Mouse (Mus musculus) heart, embryonic 14.5 days (tissue): ENCODE data around the gene Hdac10. TPM values are rescaled to one million over a fixed set of nuclear protein-coding genes. Genes with fewer than 3 reads are reported as not detected.

ENCODE experiments used
- ATAC-seq: fragments of 200-750 bp; cut with Nextera tagmentation; 2 replicates; pipeline ENCODE4 v1.8.0; 2017; ENCODE audit warnings: low read depth, moderate TSS enrichment; ENCODE audit not compliant: insufficient number of reproducible peaks, insufficient read depth, low FRiP score
- H3K27ac ChIP-seq, 2 experiments: fragments of 200-500 bp in 1 of 2; fragments of 300-500 bp in 1 of 2; sonication (generic) in 1 of 2; replicated peaks in 1 of 2; 2 replicates each; pipeline ENCODE4 v1.5.1; 2012 to 2014; ENCODE audit warnings: low read depth in 2 of 2, low read length in 2 of 2, control low read depth in 1 of 2, mild to moderate bottlenecking in 1 of 2, mixed read lengths in 1 of 2; ENCODE audit not compliant: control insufficient read depth in 1 of 2, insufficient read depth in 1 of 2
- H3K27me3 ChIP-seq: fragments of 300-500 bp; sonication (generic); 2 replicates; pipeline ENCODE4 v1.6.1; 2014; ENCODE audit warnings: mild to moderate bottlenecking, low read length, control low read depth; ENCODE audit not compliant: control insufficient read depth, insufficient read depth
- H3K36me3 ChIP-seq: fragments of 300-500 bp; sonication (generic); 2 replicates; pipeline ENCODE4 v1.6.1; 2014; ENCODE audit warnings: mild to moderate bottlenecking, control low read depth, low read length, mixed read lengths; ENCODE audit not compliant: control insufficient read depth, insufficient read depth
- H3K4me1 ChIP-seq, 2 experiments: fragments of 200-500 bp in 1 of 2; fragments of 300-500 bp in 1 of 2; sonication (generic) in 1 of 2; 2 replicates each; pipeline ENCODE4 v1.6.1; 2012 to 2014; ENCODE audit warnings: low read length in 2 of 2, control low read depth in 1 of 2, mixed read lengths in 1 of 2; ENCODE audit not compliant: control insufficient read depth in 2 of 2, insufficient read depth in 2 of 2
- H3K4me2 ChIP-seq: fragments of 300-500 bp; sonication (generic); 2 replicates; pipeline ENCODE4 v1.6.1; 2014; ENCODE audit warnings: mild to moderate bottlenecking, low read length
- H3K4me3 ChIP-seq, 2 experiments: fragments of 200-500 bp in 1 of 2; fragments of 300-500 bp in 1 of 2; sonication (generic) in 1 of 2; 2 replicates each; pipeline ENCODE4 v1.5.1; 2012 to 2014; ENCODE audit warnings: low read length in 2 of 2, mild to moderate bottlenecking in 2 of 2, control low read depth in 1 of 2, low read depth in 1 of 2, moderate library complexity in 1 of 2; ENCODE audit not compliant: control insufficient read depth in 1 of 2, insufficient read depth in 1 of 2
- H3K9ac ChIP-seq: fragments of 300-500 bp; sonication (generic); 2 replicates; pipeline ENCODE4 v1.6.1; 2014; ENCODE audit warnings: mild to moderate bottlenecking, low read length
- H3K9me3 ChIP-seq: fragments of 300-500 bp; sonication (generic); 2 replicates; pipeline ENCODE4 v1.6.1; 2016; ENCODE audit warnings: low read length, control low read depth; ENCODE audit not compliant: control insufficient read depth
- WGBS: fragments of 180-500 bp; shearing (Covaris S2); extraction: QIAGEN DNeasy Blood & Tissue Kit; methylation state at CpG from one replicate; pipeline ENCODE4 v1.1.7; 2014; 5-methylcytosine and 5-hydroxymethylcytosine counted together
- polyA plus RNA-seq: library from polyadenylated mRNA; unstranded; fragments of >200 nt; fragmentation: Nextera tagmentation; extraction: Ambion mirVana; gene quantifications from 2 replicates; pipeline ENCODE4 v1.2.1, GENCODE M21; 2014

Hdac10 gene
- polyA plus RNA-seq, 1 experiment from 2014 or later, result 11.0 TPM

GRCm38 (mm10) chr15:89147895-89148294 lies 19.4 kb upstream of the Hdac10 start:
- no peak overlapping the region for H3K4me2 ChIP-seq
- H3K27ac ChIP-seq, result no peak overlapping the region
- H3K9me3 ChIP-seq, result no peaks in the 10 kb centered on the region
- peaks cover 52% of the 10 kb centered on the region for H3K27me3 ChIP-seq
- no peak overlapping the region for H3K9ac ChIP-seq
- no peak overlapping the region for H3K4me3 ChIP-seq
- peaks cover 9 to 19% of the 10 kb centered on the region in 2 experiments for H3K4me1 ChIP-seq
- 62% methylated on average over 4 of the region's 4 CpGs for whole genome bisulfite sequencing
- no peaks in the 10 kb centered on the region for H3K36me3 ChIP-seq
- no peak for ATAC-seq

- Histone ChIP-seq H3K4me3 (no peak overlapping the region), H3K36me3 (no peaks in the 10 kb centered on the region), H3K4me2 (peak overlapping the region; percentile 52; the same call in 1 of the 2 replicates), H3K27me3 (peaks cover 52% of the 10 kb centered on the region), H3K9ac (no peak overlapping the region), H3K27ac (no peak overlapping the region), H3K4me1 (peaks cover 9 to 19% of the 10 kb centered on the region in 2 experiments), H3K9me3 (no peaks in the 10 kb centered on the region)
- no peak for ATAC-seq
- WGBS, result 24% methylated on average over 10 of the region's 10 CpGs
Measured at GRCm38 (mm10) chr15:89147456-89147855, 19.0 kb upstream of the Hdac10 start.

- Histone ChIP-seq H3K9me3 (no peaks in the 10 kb centered on the region), H3K27ac (no peak overlapping the region), H3K36me3 (no peaks in the 10 kb centered on the region), H3K4me1 (peaks cover 9 to 19% of the 10 kb centered on the region in 2 experiments), H3K9ac (no peak overlapping the region), H3K27me3 (peaks cover 57% of the 10 kb centered on the region), H3K4me3 (peak overlapping the region in 1 of 2 experiments; percentile 25; a peak in 2 of 4 replicates), H3K4me2 (peak overlapping the region; percentile 52)
- no peak for ATAC-seq
- WGBS, result 10% methylated on average over 16 of the region's 16 CpGs
Measured at GRCm38 (mm10) chr15:89147024-89147423, 18.5 kb upstream of the Hdac10 start.

- H3K27me3 ChIP-seq, result peaks cover 59% of the 10 kb centered on the region
- WGBS, result 3% methylated on average over 27 of the region's 27 CpGs
- ATAC-seq, result 0 out of 2 replicates have a peak, but pooled peaks have one; percentile 4
- peaks cover 9 to 19% of the 10 kb centered on the region in 2 experiments for H3K4me1 ChIP-seq
- no peaks in the 10 kb centered on the region for H3K9me3 ChIP-seq
- no peak overlapping the region for H3K27ac ChIP-seq
- no peaks in the 10 kb centered on the region for H3K36me3 ChIP-seq
- peak overlapping the region; percentile 16; the same call in 1 of the 2 replicates for H3K9ac ChIP-seq
- peak overlapping the region; percentile 12 to 25 for H3K4me3 ChIP-seq
- H3K4me2 ChIP-seq, result peak overlapping the region; percentile 52
Measured at GRCm38 (mm10) chr15:89146537-89146936, 18.0 kb upstream of the Hdac10 start.

- peak overlapping the region in 1 of 2 experiments; percentile 25; a peak in 1 of 4 replicates for H3K4me3 ChIP-seq
- H3K36me3 ChIP-seq, result no peaks in the 10 kb centered on the region
- no peak overlapping the region for H3K4me2 ChIP-seq
- peaks cover 66% of the 10 kb centered on the region for H3K27me3 ChIP-seq
- H3K9me3 ChIP-seq, result no peaks in the 10 kb centered on the region
- no peak for ATAC-seq
- WGBS, result 71% methylated on average over 23 of the region's 24 CpGs
- peaks cover 11 to 21% of the 10 kb centered on the region in 2 experiments for H3K4me1 ChIP-seq
- no peak overlapping the region for H3K9ac ChIP-seq
- no peak overlapping the region for H3K27ac ChIP-seq
Measured at GRCm38 (mm10) chr15:89145813-89146350, 17.4 kb upstream of the Hdac10 start.

GRCm38 (mm10) chr15:89144965-89145364 lies 16.5 kb upstream of the Hdac10 start:
- Histone ChIP-seq H3K27ac (no peak overlapping the region), H3K4me1 (peaks cover 14 to 25% of the 10 kb centered on the region in 2 experiments), H3K4me3 (no peak overlapping the region), H3K4me2 (no peak overlapping the region), H3K9ac (no peak overlapping the region), H3K9me3 (no peaks in the 10 kb centered on the region), H3K36me3 (no peaks in the 10 kb centered on the region), H3K27me3 (peaks cover 64% of the 10 kb centered on the region)
- 88% methylated on average over 11 of the region's 11 CpGs for WGBS
- no peak for ATAC-seq

GRCm38 (mm10) chr15:89143134-89143533 lies 14.6 kb upstream of the Hdac10 start:
- Histone ChIP-seq H3K27me3 (peaks cover 56% of the 10 kb centered on the region), H3K9ac (no peak overlapping the region), H3K4me3 (no peak overlapping the region), H3K27ac (no peak overlapping the region), H3K4me1 (peaks cover 19 to 23% of the 10 kb centered on the region in 2 experiments), H3K4me2 (no peak overlapping the region), H3K9me3 (no peaks in the 10 kb centered on the region), H3K36me3 (no peaks in the 10 kb centered on the region)
- WGBS, result 66% methylated on average over 2 of the region's 2 CpGs
- ATAC-seq, result no peak

- peaks cover 44% of the 10 kb centered on the region for H3K27me3 ChIP-seq
- H3K4me3 ChIP-seq, result no peak overlapping the region
- peaks cover 26 to 33% of the 10 kb centered on the region in 2 experiments for H3K4me1 ChIP-seq
Measured at GRCm38 (mm10) chr15:89141905-89142304, 13.4 kb upstream of the Hdac10 start.

More at GRCm38 (mm10) chr15:89141905-89142304, 13.4 kb upstream of the Hdac10 start:
- no peaks in the 10 kb centered on the region for H3K9me3 ChIP-seq
- 43% methylated on average over 4 of the region's 4 CpGs for WGBS
- H3K9ac ChIP-seq, result no peak overlapping the region
- H3K4me2 ChIP-seq, result no peak overlapping the region
- ATAC-seq, result no peak
- H3K27ac ChIP-seq, result no peak overlapping the region
- no peaks in the 10 kb centered on the region for H3K36me3 ChIP-seq
